Mouse (Mus musculus) lung, adult 2 months (tissue): ENCODE results near the gene Bpifb1.

Source experiments
- CTCF ChIP-seq: fragments of 200-500 bp; IDR thresholded peaks from 2 replicates; pipeline ENCODE4 v1.5.1; 2011; ENCODE audit warnings: mild to moderate bottlenecking, low read length, control low read depth; ENCODE audit not compliant: insufficient read depth
- POLR2A ChIP-seq: fragments of 200-500 bp; IDR thresholded peaks from 2 replicates; pipeline ENCODE4 v1.6.1; 2011; ENCODE audit warnings: low read depth, mild to moderate bottlenecking, control low read depth, low read length, borderline replicate concordance; ENCODE audit errors: extremely low read depth

DNA sequence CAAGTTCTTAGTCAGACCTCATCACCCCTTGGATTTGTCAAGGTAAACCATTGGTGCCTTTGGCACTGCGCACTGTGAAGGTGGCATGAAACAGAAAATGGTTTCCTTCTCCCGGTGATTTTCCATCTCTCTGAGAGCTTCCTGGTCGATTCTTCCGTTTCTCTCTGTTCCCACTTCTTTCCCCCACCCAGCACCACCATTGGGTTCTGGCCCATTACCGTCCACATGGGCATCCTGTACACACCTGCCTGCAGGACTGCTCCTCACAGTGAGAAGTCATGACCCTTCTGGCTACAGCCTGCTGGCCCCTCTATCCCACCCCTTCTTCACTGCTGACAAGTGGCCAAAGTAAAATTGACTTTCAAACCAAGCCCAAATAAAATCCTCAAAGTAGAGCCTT lies 54.7 kb downstream of the Bpifb1 start:
- TF ChIP-seq CTCF (no peak), POLR2A (no peak)
